Mouse (Mus musculus): ENCODE results near the gene Pald1.

GRCm38 (mm10) chr10:61273844-61274215, 109.5 kb downstream of the Pald1 start:
- no peak for TF ChIP-seq CTCF (IDR thresholded peaks at IDR 0.05; ENCODE audit: extremely low read depth, insufficient read length, insufficient replicate concordance, low read depth, low read length)
- TF ChIP-seq POLR2A (IDR thresholded peaks at IDR 0.05; ENCODE audit: low read depth, low read length), result no peak
